Mouse (Mus musculus): ENCODE measurements at regions not wholly inside any gene's neighbourhood (a gene's known extent, or its start where the extent isn't known, plus 50 kb on each side); places are given as distances from the start of the nearest gene placed in this dataset.

DNA sequence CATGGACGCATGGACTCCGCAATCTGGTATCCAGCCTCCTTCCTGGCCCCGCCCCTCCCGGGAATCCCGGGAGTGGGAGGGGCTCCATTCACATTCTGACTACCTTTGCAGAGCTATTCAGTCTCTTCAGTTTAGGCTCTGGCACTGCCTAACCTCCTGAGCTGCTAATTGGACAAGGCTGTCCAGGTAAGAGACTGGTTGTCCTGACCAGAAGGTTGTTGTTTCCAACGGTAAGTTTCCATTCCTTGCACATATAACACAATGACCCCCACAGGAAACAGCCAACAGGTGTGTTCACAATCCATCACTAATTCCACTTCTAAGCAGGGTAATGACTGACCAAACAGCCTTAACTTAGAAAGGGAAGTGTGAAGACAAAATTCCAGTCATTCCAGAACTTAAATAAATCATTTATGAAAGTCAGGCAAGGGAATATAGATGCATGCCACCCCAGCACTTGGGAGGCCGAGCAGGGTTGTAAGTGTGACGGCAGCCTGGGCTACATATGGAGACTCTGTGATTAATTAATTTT is 62.3 kb upstream of the Slc34a2 start:
- TF ChIP-seq CTCF (IDR thresholded peaks at IDR 0.05) (no peak), POLR2A (IDR thresholded peaks at IDR 0.05; ENCODE audit: insufficient read depth, low read depth, low read length) (no peak), EP300 (IDR thresholded peaks at IDR 0.05; ENCODE audit: insufficient read depth, low read depth, low read length) (no peak)

Measured in heart, adult 2 months (tissue).